Mouse (Mus musculus) T-cell, adult 2 months (primary cell): ENCODE data around the gene Dpep1.

Experiments
- DNase-seq: peaks from one replicate; pipeline ENCODE4 v3.0.0; 2022; ENCODE audit warnings: low spot score

Dpep1 gene

DNA sequence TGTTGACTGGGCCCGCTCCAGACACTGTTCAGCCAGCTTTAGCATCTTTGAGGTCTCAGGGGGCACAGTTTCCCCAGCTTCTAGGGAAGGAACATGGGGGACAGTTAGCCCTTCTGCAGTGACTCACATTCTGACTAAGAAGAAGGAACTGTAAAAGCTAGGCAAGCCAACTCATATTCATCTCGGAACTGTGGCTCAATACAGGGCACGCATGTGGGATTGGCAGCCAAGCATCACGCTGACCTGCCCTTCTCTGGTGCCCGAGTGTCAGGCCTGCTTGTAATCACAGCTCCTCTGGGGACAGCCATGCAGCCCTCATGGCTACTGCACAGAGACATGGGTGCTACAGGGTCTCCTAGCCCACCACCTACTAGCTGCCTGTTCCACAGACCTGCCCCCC, 64.9 kb downstream of the Dpep1 start:
- no peak for DNase-seq
